Mouse (Mus musculus) liver (tissue): ENCODE measurements at regions not wholly inside any gene's neighbourhood (a gene's known extent, or its start where the extent isn't known, plus 50 kb on each side); places are given as distances from the start of the nearest gene placed in this dataset.

Experiments used
- DNase-seq: peaks from one replicate; pipeline ENCODE4 v3.0.0-alpha.2; 2020; ENCODE audit warnings: mixed read lengths

- no peak for DNase-seq
These were observed 259.7 kb upstream of the Arid1b start for GRCm38 (mm10) chr17:4734412-4734881.

- DNase-seq: no peak
These were observed 258.9 kb upstream of the Arid1b start for GRCm38 (mm10) chr17:4735185-4735584.

- no peak for DNase-seq
These were observed 257.4 kb upstream of the Arid1b start for GRCm38 (mm10) chr17:4736689-4737088.

- no peak for DNase-seq
These were observed 255.2 kb upstream of the Arid1b start for GRCm38 (mm10) chr17:4738717-4739485.

- no peak for DNase-seq
These were observed 253.3 kb upstream of the Arid1b start for GRCm38 (mm10) chr17:4740784-4741183.

GRCm38 (mm10) chr17:4742314-4742713 lies 251.8 kb upstream of the Arid1b start:
- DNase-seq: no peak

- no peak for DNase-seq
These were observed 231.2 kb upstream of the Arid1b start for GRCm38 (mm10) chr17:4762956-4763355.

GRCm38 (mm10) chr17:4765723-4766122 lies 228.4 kb upstream of the Arid1b start:
- DNase-seq: no peak

GRCm38 (mm10) chr17:4767947-4768522 lies 226.1 kb upstream of the Arid1b start:
- no peak for DNase-seq

GRCm38 (mm10) chr17:4769284-4769683 lies 224.8 kb upstream of the Arid1b start:
- DNase-seq: no peak

- no peak for DNase-seq
These were observed 224.1 kb upstream of the Arid1b start for GRCm38 (mm10) chr17:4770052-4770451.

GRCm38 (mm10) chr17:4778161-4778560 lies 216.0 kb upstream of the Arid1b start:
- peak; percentile 66 for DNase-seq

- DNase-seq: no peak
These were observed 215.1 kb upstream of the Arid1b start for GRCm38 (mm10) chr17:4779017-4779416.

GRCm38 (mm10) chr17:4781586-4781985 lies 212.5 kb upstream of the Arid1b start:
- DNase-seq: no peak

GRCm38 (mm10) chr17:4784296-4784695 lies 209.8 kb upstream of the Arid1b start:
- no peak for DNase-seq

GRCm38 (mm10) chr17:4785281-4785839 lies 208.8 kb upstream of the Arid1b start:
- no peak for DNase-seq

GRCm38 (mm10) chr17:4786524-4786923 lies 207.6 kb upstream of the Arid1b start:
- DNase-seq: no peak

- DNase-seq: no peak
These were observed 202.3 kb upstream of the Arid1b start for GRCm38 (mm10) chr17:4791873-4792272.

- no peak for DNase-seq
These were observed 197.9 kb upstream of the Arid1b start for GRCm38 (mm10) chr17:4796241-4796640.

GRCm38 (mm10) chr17:4804013-4804412 lies 190.1 kb upstream of the Arid1b start:
- DNase-seq: no peak

- no peak for DNase-seq
These were observed 188.1 kb upstream of the Arid1b start for GRCm38 (mm10) chr17:4806051-4806450.

GRCm38 (mm10) chr17:4808926-4809325 lies 185.2 kb upstream of the Arid1b start:
- DNase-seq: no peak

- DNase-seq: no peak
These were observed 180.9 kb upstream of the Arid1b start for GRCm38 (mm10) chr17:4813232-4813631.

GRCm38 (mm10) chr17:4813666-4814065 lies 180.5 kb upstream of the Arid1b start:
- no peak for DNase-seq
